Mouse (Mus musculus): ENCODE measurements around the gene Gpr3. TPM values are rescaled to one million over a fixed set of nuclear protein-coding genes. Genes with fewer than 3 reads are reported as not detected.

Gene Gpr3
- polyA plus RNA-seq, 1 experiment from 2014 or later: not detected

DNA sequence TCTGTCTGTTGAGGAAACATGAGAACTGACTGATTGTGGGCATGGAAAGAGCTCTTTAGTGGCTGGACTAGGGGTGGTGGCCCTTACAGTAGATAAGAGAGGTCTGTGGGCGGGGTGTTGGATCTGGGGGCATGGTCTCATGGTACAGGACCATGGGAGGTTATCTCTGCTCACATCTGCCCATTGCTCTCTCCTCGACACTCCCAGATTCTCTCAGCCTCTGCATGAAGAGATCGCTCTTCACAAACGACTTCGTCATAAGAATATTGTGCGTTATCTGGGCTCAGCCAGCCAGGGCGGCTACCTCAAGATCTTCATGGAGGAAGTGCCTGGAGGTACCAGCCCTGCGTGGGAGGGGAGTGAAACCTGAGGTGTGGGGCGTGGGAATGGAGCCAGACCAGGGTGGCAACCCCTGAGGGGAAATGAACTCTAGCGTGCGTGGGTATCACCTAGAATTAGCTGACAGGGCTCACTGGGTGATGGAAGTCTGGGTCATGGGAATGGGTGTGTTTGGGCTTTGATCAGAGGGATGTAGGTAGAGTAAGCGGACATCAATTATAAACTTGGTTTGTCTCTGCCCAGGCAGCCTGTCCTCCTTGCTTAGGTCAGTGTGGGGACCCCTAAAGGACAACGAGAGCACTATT, 35.6 kb upstream of the Gpr3 start:
- 23% methylated on average over 13 of the region's 13 CpGs for WGBS (ENCODE audit: insufficient replicate concordance)
- peaks cover 78% of the 10 kb centered on the region for H3K27me3 ChIP-seq
- peak overlapping the region; percentile 17 for H3K4me3 ChIP-seq (replicated peaks)
- peak overlapping the region; percentile 82 for H3K27ac ChIP-seq (replicated peaks)
- peak overlapping the region; percentile 59 for H3K4me2 ChIP-seq
- H3K36me3 ChIP-seq (replicated peaks): no peaks in the 10 kb centered on the region
- H3K9ac ChIP-seq: peak overlapping the region; percentile 19; the same call in 1 of the 2 replicates
- peak; percentile 95 for ATAC-seq (ENCODE audit: insufficient read depth)
- H3K4me1 ChIP-seq (replicated peaks): peaks cover 76% of the 10 kb centered on the region
- no peaks in the 10 kb centered on the region for H3K9me3 ChIP-seq (replicated peaks)

DNA sequence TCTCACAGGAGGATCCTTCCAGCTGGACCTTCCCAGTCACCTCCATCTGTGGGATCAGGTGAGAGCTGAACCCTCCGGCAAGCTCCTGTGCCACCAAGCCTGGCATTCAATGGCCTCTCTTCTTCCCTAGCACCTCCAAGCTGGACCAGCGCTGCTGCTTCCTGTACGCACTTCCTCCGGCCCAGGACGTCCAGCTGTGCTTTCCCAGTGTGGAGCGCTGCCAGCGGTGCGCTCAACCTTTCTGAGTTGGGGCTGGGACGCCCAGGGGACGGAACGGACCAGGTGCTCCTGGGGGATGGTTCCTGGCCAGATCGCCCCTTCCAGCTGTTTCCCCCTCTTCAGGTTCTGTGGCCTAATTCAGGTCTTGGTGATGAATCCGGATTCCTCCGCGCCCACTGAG, 34.7 kb upstream of the Gpr3 start:
- Histone ChIP-seq H3K4me3 (replicated peaks) (no peak overlapping the region; the same call in 1 of the 2 replicates), H3K27ac (replicated peaks) (peak overlapping the region; percentile 82), H3K4me1 (replicated peaks) (peaks cover 84% of the 10 kb centered on the region), H3K4me2 (peak overlapping the region; percentile 59), H3K36me3 (replicated peaks) (no peaks in the 10 kb centered on the region), H3K9ac (0 out of 2 replicates have a peak overlapping the region, but pooled peaks have one; percentile 2), H3K27me3 (peaks cover 78% of the 10 kb centered on the region), H3K9me3 (replicated peaks) (no peaks in the 10 kb centered on the region)
- 65% methylated on average over 15 of the region's 15 CpGs for WGBS (ENCODE audit: insufficient replicate concordance)
- no peak for ATAC-seq (ENCODE audit: insufficient read depth)

DNA sequence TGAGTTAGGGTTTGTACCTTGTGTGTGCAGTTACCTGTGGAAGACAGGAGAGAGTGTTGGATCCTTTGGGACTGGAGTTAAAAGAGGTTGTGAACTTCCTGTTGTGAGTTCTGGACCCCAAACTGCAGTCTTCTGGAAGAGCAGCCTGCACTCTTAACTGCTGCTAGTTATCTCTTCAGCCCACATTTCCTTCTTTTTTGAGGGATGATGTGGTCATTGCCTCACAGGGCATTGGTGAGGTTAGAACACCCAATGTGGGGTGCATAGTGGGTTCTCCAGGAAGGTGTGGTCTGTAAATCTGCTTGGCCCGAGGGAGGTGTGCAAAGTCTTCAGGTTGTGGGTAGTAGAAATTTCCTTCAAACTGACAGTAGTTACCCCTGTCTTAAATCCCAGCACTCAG, 32.0 kb upstream of the Gpr3 start:
- Histone ChIP-seq H3K9ac (no peak overlapping the region), H3K27me3 (peaks cover 52% of the 10 kb centered on the region), H3K4me1 (replicated peaks) (peaks cover 84% of the 10 kb centered on the region), H3K27ac (replicated peaks) (no peak overlapping the region), H3K9me3 (replicated peaks) (no peaks in the 10 kb centered on the region), H3K4me2 (no peak overlapping the region), H3K4me3 (replicated peaks) (no peak overlapping the region), H3K36me3 (replicated peaks) (no peaks in the 10 kb centered on the region)
- ATAC-seq (ENCODE audit: insufficient read depth): no peak
- 17% methylated on average over 1 of the region's 1 CpGs for WGBS (ENCODE audit: insufficient replicate concordance)

GRCm38 (mm10) chr4:133243538-133243937, 31.2 kb upstream of the Gpr3 start:
- Histone ChIP-seq H3K4me1 (replicated peaks) (peaks cover 78% of the 10 kb centered on the region), H3K27ac (replicated peaks) (no peak overlapping the region), H3K9ac (no peak overlapping the region)

GRCm38 (mm10) chr4:133242710-133243109, 30.4 kb upstream of the Gpr3 start:
- ATAC-seq (ENCODE audit: insufficient read depth): no peak
- Histone ChIP-seq H3K27me3 (peaks cover 39% of the 10 kb centered on the region), H3K27ac (replicated peaks) (no peak overlapping the region), H3K4me1 (replicated peaks) (peaks cover 78% of the 10 kb centered on the region), H3K36me3 (replicated peaks) (no peaks in the 10 kb centered on the region), H3K9ac (no peak overlapping the region), H3K4me2 (no peak overlapping the region), H3K4me3 (replicated peaks) (no peak overlapping the region), H3K9me3 (replicated peaks) (no peaks in the 10 kb centered on the region)
- WGBS (ENCODE audit: insufficient replicate concordance): 70% methylated on average over 9 of the region's 9 CpGs

More at GRCm38 (mm10) chr4:133243538-133243937, 31.2 kb upstream of the Gpr3 start:
- Histone ChIP-seq H3K9me3 (replicated peaks) (no peaks in the 10 kb centered on the region), H3K36me3 (replicated peaks) (no peaks in the 10 kb centered on the region), H3K4me3 (replicated peaks) (no peak overlapping the region), H3K4me2 (no peak overlapping the region), H3K27me3 (peaks cover 47% of the 10 kb centered on the region)
- WGBS (ENCODE audit: insufficient replicate concordance): 51% methylated on average over 13 of the region's 13 CpGs
- ATAC-seq (ENCODE audit: insufficient read depth): no peak

DNA sequence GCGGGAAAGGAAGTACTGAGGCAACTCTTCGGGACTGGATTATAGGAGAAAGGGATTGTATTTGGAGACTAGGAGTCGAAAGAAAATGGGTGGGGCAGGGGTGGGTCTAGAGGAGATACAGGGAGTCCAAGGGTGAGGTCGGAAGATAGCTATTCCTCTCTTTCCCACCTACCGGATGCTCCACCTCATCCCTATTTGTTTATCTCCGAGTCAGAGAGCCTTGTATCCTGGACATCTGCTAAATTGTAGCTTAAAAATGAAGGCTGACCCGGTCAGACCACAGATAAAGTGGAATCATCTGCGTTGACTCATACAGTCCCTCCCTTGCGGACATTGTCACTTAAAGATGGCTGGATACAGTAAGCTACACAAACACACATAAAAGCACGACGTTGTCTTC, 29.6 kb upstream of the Gpr3 start:
- H3K27ac ChIP-seq (replicated peaks): peak overlapping the region; percentile 85
- H3K9me3 ChIP-seq (replicated peaks): no peaks in the 10 kb centered on the region
- ATAC-seq (ENCODE audit: insufficient read depth): peak; percentile 17
- H3K4me3 ChIP-seq (replicated peaks): peak overlapping the region; percentile 73
- H3K4me2 ChIP-seq: peak overlapping the region; percentile 100
- 18% methylated on average over 11 of the region's 11 CpGs for WGBS (ENCODE audit: insufficient replicate concordance)
- H3K9ac ChIP-seq: peak overlapping the region; percentile 29; the same call in 1 of the 2 replicates
- no peaks in the 10 kb centered on the region for H3K36me3 ChIP-seq (replicated peaks)
- peaks cover 71% of the 10 kb centered on the region for H3K4me1 ChIP-seq (replicated peaks)
- H3K27me3 ChIP-seq: peaks cover 32% of the 10 kb centered on the region

GRCm38 (mm10) chr4:133240934-133241908, 28.9 kb upstream of the Gpr3 start:
- H3K4me1 ChIP-seq (replicated peaks): peaks cover 66% of the 10 kb centered on the region
- peaks cover 25% of the 10 kb centered on the region for H3K27me3 ChIP-seq
- WGBS (ENCODE audit: insufficient replicate concordance): under 1% methylated on average over 78 of the region's 78 CpGs
- peak overlapping the region; percentile 100 for H3K4me2 ChIP-seq
- no peaks in the 10 kb centered on the region for H3K36me3 ChIP-seq (replicated peaks)
- H3K9ac ChIP-seq: peak overlapping the region; percentile 77
- peak overlapping the region; percentile 85 for H3K27ac ChIP-seq (replicated peaks)
- H3K4me3 ChIP-seq (replicated peaks): peak overlapping the region; percentile 73
- ATAC-seq (ENCODE audit: insufficient read depth): peak; percentile 85
- no peaks in the 10 kb centered on the region for H3K9me3 ChIP-seq (replicated peaks)

- H3K9ac ChIP-seq: peak within 1 kb of the TSS; percentile 77
- H3K4me2 ChIP-seq: peak within 1 kb of the TSS; percentile 100
- H3K4me3 ChIP-seq (replicated peaks): peak within 1 kb of the TSS; percentile 73
- H3K27me3 ChIP-seq: peaks cover 22% of the 10 kb centered on the region
- H3K9me3 ChIP-seq (replicated peaks): no peaks in the 10 kb centered on the region
- no peaks in the 10 kb centered on the region for H3K36me3 ChIP-seq (replicated peaks)
- peaks cover 66% of the 10 kb centered on the region for H3K4me1 ChIP-seq (replicated peaks)
- 7% methylated on average over 16 of the region's 16 CpGs for WGBS (ENCODE audit: insufficient replicate concordance)
- ATAC-seq (ENCODE audit: insufficient read depth): peak; percentile 63
- peak within 1 kb of the TSS; percentile 85 for H3K27ac ChIP-seq (replicated peaks)
Observed at GRCm38 (mm10) chr4:133240490-133240921, 28.2 kb upstream of the Gpr3 start, which contains the start of gene Map3k6. Gene Map3k6, plus strand, starts transcription at chr4:133240818.

GRCm38 (mm10) chr4:133237911-133238310, 25.6 kb upstream of the Gpr3 start:
- WGBS (ENCODE audit: insufficient replicate concordance): 10% methylated on average over 4 of the region's 4 CpGs
- Histone ChIP-seq H3K4me3 (replicated peaks) (no peak overlapping the region), H3K36me3 (replicated peaks) (no peaks in the 10 kb centered on the region), H3K4me1 (replicated peaks) (peaks cover 42% of the 10 kb centered on the region), H3K27ac (replicated peaks) (peak overlapping the region; percentile 57; the same call in 1 of the 2 replicates), H3K9ac (no peak overlapping the region), H3K4me2 (no peak overlapping the region), H3K27me3 (peaks cover 12% of the 10 kb centered on the region), H3K9me3 (replicated peaks) (no peaks in the 10 kb centered on the region)
- ATAC-seq (ENCODE audit: insufficient read depth): 0 out of 2 replicates have a peak, but pooled peaks have one; percentile 13

DNA sequence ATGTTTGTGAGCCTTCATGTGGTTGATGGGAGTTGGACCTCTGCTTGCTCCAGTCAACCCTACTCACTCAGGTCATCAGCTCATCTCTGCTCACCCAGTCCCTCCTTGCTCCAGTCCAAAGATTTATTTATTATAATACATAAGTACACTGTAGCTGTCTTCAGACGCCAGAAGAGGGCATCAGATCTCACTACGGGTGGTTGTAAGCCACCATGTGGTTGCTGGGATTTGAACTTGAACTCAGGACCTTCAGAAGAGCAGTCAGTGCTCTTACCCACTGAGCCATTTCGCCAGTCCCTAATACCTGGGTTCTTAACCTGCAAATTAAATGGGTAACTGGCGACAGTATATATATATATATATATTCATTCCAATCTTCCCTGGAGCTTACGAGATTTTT, 23.1 kb upstream of the Gpr3 start:
- no peak overlapping the region for H3K4me2 ChIP-seq
- H3K27me3 ChIP-seq: peaks cover 3% of the 10 kb centered on the region
- no peak overlapping the region for H3K4me3 ChIP-seq (replicated peaks)
- H3K36me3 ChIP-seq (replicated peaks): no peaks in the 10 kb centered on the region
- H3K27ac ChIP-seq (replicated peaks): no peak overlapping the region
- peaks cover 17% of the 10 kb centered on the region for H3K4me1 ChIP-seq (replicated peaks)
- ATAC-seq (ENCODE audit: insufficient read depth): no peak
- H3K9me3 ChIP-seq (replicated peaks): no peaks in the 10 kb centered on the region
- no peak overlapping the region for H3K9ac ChIP-seq
- WGBS (ENCODE audit: insufficient replicate concordance): 67% methylated on average over 5 of the region's 5 CpGs

GRCm38 (mm10) chr4:133234771-133235170, 22.4 kb upstream of the Gpr3 start:
- Histone ChIP-seq H3K4me2 (no peak overlapping the region), H3K9ac (no peak overlapping the region), H3K36me3 (replicated peaks) (no peaks in the 10 kb centered on the region), H3K27me3 (peaks cover 5% of the 10 kb centered on the region), H3K4me1 (replicated peaks) (peaks cover 11% of the 10 kb centered on the region), H3K9me3 (replicated peaks) (no peaks in the 10 kb centered on the region), H3K27ac (replicated peaks) (no peak overlapping the region), H3K4me3 (replicated peaks) (no peak overlapping the region)
- WGBS (ENCODE audit: insufficient replicate concordance): 54% methylated on average over 5 of the region's 5 CpGs
- ATAC-seq (ENCODE audit: insufficient read depth): no peak
